Mouse (Mus musculus): ENCODE data around the gene Itprid2. TPM values are rescaled to one million over a fixed set of nuclear protein-coding genes. Genes with fewer than 3 reads are reported as not detected.

Itprid2 gene
- polyA plus RNA-seq, 1 experiment, result 11.5 TPM

- no peaks in the 10 kb centered on the region; the same call in 1 of the 2 replicates for H3K4me1 ChIP-seq (ENCODE audit: control insufficient read depth, insufficient read depth, low read length)
- TF ChIP-seq POLR2A (IDR thresholded peaks at IDR 0.05; ENCODE audit: borderline replicate concordance, extremely low read depth, low read depth, low read length), result no peak
- no peak for TF ChIP-seq CTCF (IDR thresholded peaks at IDR 0.05; ENCODE audit: insufficient read depth, low read length)
- no peak for DNase-seq
- no peak overlapping the region for H3K4me3 ChIP-seq (replicated peaks; ENCODE audit: extremely low read depth, low read depth, low read length)
- 94% methylated on average over 12 of the region's 12 CpGs for WGBS
These were observed 25.4 kb downstream of the Itprid2 start for GRCm38 (mm10) chr2:79660417-79661185.

- DNase-seq, result no peak
- Histone ChIP-seq H3K4me3 (replicated peaks; ENCODE audit: extremely low read depth, low read depth, low read length) (no peak overlapping the region), H3K4me1 (ENCODE audit: control insufficient read depth, insufficient read depth, low read length) (peaks cover 2% of the 10 kb centered on the region; the same call in 1 of the 2 replicates)
- TF ChIP-seq CTCF (IDR thresholded peaks at IDR 0.05; ENCODE audit: insufficient read depth, low read length), result no peak
- no peak for TF ChIP-seq POLR2A (IDR thresholded peaks at IDR 0.05; ENCODE audit: borderline replicate concordance, extremely low read depth, low read depth, low read length)
- 76% methylated on average over 7 of the region's 7 CpGs for WGBS
These were observed 26.4 kb downstream of the Itprid2 start for GRCm38 (mm10) chr2:79661486-79662104.

DNA sequence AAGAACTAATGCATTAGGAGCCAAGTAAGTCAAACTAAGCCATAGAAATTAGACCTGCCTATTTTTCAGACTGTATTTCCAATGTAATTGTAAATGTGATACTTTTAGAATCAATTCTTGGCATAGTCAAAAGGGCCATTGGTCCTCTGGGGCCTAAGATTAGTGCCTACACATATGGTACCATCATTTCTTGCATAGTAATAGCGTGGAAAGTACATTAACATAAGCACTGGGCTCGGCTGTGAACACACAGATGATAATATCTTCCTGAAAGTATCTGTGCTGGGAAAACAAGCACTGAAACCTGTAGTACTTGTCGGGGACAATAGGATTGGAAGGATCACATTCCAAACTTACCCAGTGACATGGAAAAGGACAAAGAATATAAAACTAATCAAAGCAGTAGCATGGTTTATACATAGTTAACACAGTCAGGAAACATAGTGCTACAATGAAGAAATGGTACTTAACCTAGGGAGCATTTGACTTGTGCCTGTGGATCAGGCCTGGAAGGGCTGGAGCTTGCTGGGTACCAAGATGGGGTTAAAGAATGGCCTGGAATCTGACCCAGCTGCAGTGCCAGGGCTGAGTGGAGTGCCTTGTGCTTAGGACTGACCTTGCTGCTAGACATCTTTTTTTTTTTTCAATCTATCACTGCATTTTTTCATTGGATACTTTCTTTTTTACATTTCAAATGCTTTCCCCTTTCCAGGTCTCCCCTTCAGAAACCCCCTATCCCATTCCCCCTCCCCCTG is 29.6 kb downstream of the Itprid2 start:
- 75% methylated on average over 3 of the region's 3 CpGs for WGBS
- H3K4me1 ChIP-seq (ENCODE audit: control insufficient read depth, insufficient read depth, low read length), result 0 out of 2 replicates have a peak, but pooled peaks cover 2% of the 10 kb centered on the region
- DNase-seq, result no peak
- TF ChIP-seq CTCF (IDR thresholded peaks at IDR 0.05; ENCODE audit: insufficient read depth, low read length) (no peak), POLR2A (IDR thresholded peaks at IDR 0.05; ENCODE audit: borderline replicate concordance, extremely low read depth, low read depth, low read length) (no peak)
- H3K4me3 ChIP-seq (replicated peaks; ENCODE audit: extremely low read depth, low read depth, low read length), result no peak overlapping the region

GRCm38 (mm10) chr2:79665492-79665891 is 30.3 kb downstream of the Itprid2 start:
- 52% methylated on average over 3 of the region's 3 CpGs for WGBS

GRCm38 (mm10) chr2:79675266-79675665 is 40.1 kb downstream of the Itprid2 start:
- no peaks in the 10 kb centered on the region for H3K4me1 ChIP-seq (ENCODE audit: control insufficient read depth, insufficient read depth, low read length)
- TF ChIP-seq POLR2A (IDR thresholded peaks at IDR 0.05; ENCODE audit: borderline replicate concordance, extremely low read depth, low read depth, low read length) (no peak), CTCF (IDR thresholded peaks at IDR 0.05; ENCODE audit: insufficient read depth, low read length) (no peak)
- H3K4me3 ChIP-seq (replicated peaks; ENCODE audit: extremely low read depth, low read depth, low read length), result no peak overlapping the region
- WGBS, result 89% methylated on average over 3 of the region's 3 CpGs
- no peak for DNase-seq

More at GRCm38 (mm10) chr2:79665492-79665891, 30.3 kb downstream of the Itprid2 start:
- no peak for DNase-seq
- Histone ChIP-seq H3K4me3 (replicated peaks; ENCODE audit: extremely low read depth, low read depth, low read length) (no peak overlapping the region), H3K4me1 (ENCODE audit: control insufficient read depth, insufficient read depth, low read length) (0 out of 2 replicates have a peak, but pooled peaks cover 2% of the 10 kb centered on the region)
- no peak for TF ChIP-seq CTCF (IDR thresholded peaks at IDR 0.05; ENCODE audit: insufficient read depth, low read length)
- TF ChIP-seq POLR2A (IDR thresholded peaks at IDR 0.05; ENCODE audit: borderline replicate concordance, extremely low read depth, low read depth, low read length), result no peak

DNA sequence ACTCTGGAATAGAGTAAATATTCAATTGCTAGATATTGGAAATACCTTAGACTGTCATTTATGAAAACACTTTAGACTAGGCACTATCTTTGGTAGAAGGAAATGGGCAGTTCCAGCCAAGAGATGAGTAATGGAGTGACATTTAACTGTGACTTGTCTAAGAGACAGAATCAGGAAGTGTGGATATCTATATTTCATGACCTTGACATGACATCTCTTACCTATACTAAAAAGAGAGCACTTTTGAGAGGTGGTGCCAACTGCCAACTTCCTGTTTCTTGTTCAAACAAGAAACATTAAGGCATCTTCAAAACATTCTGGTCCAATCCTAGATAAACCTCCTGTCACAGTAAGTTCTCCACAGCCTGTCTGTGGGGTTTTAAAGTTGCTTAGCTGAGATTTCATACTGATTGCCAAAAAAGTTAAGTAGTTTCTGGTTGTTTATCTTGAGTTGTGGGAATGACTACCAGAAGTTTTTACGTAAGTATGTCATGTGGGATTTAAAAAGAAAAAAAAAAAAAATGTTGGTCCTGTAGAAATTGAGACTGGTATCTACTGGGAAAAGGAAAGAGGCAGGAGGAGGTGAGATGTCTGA is 42.6 kb downstream of the Itprid2 start:
- 39% methylated on average over 1 of the region's 1 CpGs for WGBS
- DNase-seq, result no peak
- Histone ChIP-seq H3K4me1 (ENCODE audit: control insufficient read depth, insufficient read depth, low read length) (no peaks in the 10 kb centered on the region), H3K4me3 (replicated peaks; ENCODE audit: extremely low read depth, low read depth, low read length) (no peak overlapping the region)
- no peak for TF ChIP-seq POLR2A (IDR thresholded peaks at IDR 0.05; ENCODE audit: borderline replicate concordance, extremely low read depth, low read depth, low read length)
- TF ChIP-seq CTCF (IDR thresholded peaks at IDR 0.05; ENCODE audit: insufficient read depth, low read length), result no peak

DNA sequence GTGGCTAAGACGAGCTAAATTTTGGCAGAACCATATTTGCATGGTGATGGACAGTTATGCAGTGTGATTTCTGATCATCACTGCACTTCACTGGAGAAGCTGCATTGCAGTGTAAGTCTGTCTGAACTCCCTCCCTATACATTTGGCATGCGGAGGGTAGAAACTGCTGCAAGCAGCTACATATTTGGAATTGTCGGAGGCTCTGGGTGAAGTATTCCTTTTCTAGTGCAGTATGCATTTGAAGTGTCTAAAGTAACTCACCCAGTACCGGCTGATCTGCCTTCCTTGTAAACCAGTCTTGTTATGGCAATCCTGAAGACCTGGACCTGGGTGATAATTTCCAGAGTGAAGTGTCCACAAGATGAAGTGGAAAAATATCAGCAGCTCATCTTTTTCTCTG is 46.5 kb downstream of the Itprid2 start:
- no peak for DNase-seq
- Histone ChIP-seq H3K4me3 (replicated peaks; ENCODE audit: extremely low read depth, low read depth, low read length) (no peak overlapping the region), H3K4me1 (ENCODE audit: control insufficient read depth, insufficient read depth, low read length) (no peaks in the 10 kb centered on the region)
- 62% methylated on average over 4 of the region's 4 CpGs for WGBS
- TF ChIP-seq CTCF (IDR thresholded peaks at IDR 0.05; ENCODE audit: insufficient read depth, low read length) (no peak), POLR2A (IDR thresholded peaks at IDR 0.05; ENCODE audit: borderline replicate concordance, extremely low read depth, low read depth, low read length) (no peak)

- no peak for DNase-seq
- WGBS, result 93% methylated on average over 4 of the region's 4 CpGs
- TF ChIP-seq CTCF (IDR thresholded peaks at IDR 0.05; ENCODE audit: insufficient read depth, low read length) (no peak), POLR2A (IDR thresholded peaks at IDR 0.05; ENCODE audit: borderline replicate concordance, extremely low read depth, low read depth, low read length) (no peak)
- no peak overlapping the region for H3K4me3 ChIP-seq (replicated peaks; ENCODE audit: extremely low read depth, low read depth, low read length)
- no peaks in the 10 kb centered on the region for H3K4me1 ChIP-seq (ENCODE audit: control insufficient read depth, insufficient read depth, low read length)
These were observed 48.1 kb downstream of the Itprid2 start for GRCm38 (mm10) chr2:79683258-79683657.

DNA sequence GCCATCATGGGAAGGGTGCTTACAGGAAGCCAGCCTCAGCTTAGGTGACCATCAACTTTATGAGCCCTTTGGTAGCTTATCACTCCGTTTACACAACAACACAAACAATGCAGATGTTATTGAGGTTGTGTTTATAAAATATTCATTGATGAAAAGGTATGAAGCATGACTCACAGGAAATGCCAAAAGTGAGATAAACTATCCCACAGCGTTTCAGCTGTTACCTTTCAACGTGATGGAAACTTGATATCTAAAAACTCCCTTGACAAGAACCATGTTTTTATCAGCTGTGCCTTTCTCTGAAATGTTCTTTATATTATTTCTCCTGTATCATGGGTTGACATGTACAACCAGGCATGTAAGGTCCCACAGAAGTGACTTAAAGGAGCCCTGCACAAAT is 55.7 kb downstream of the Itprid2 start:
- no peak for DNase-seq
- TF ChIP-seq CTCF (IDR thresholded peaks at IDR 0.05; ENCODE audit: insufficient read depth, low read length), result no peak
- TF ChIP-seq POLR2A (IDR thresholded peaks at IDR 0.05; ENCODE audit: borderline replicate concordance, extremely low read depth, low read depth, low read length), result no peak
- Histone ChIP-seq H3K4me1 (ENCODE audit: control insufficient read depth, insufficient read depth, low read length) (no peaks in the 10 kb centered on the region), H3K4me3 (replicated peaks; ENCODE audit: extremely low read depth, low read depth, low read length) (no peak overlapping the region)
- WGBS, result 34% methylated on average over 3 of the region's 3 CpGs
